Comparison of ENCODE assay signal across 20 mouse cellular contexts in the genomic region with DNA sequence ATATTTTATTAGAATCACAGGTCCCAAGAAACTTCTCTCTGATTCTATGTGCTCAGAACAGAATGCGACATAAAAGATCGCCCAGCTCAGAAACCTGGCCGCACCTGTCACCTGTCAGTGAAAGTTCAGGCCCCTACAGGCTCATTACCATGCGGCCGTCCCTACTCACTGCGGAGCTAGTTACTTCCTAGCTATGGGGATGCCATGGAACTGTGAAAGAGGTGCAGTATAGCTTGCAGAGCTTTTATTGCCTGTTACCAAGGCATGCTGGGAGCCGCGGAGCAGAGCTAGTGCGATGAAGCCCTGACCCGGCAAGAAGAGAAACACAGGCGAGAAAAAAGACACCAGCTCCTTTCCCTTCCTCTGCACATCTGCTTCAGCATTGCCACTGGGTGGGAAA. TPM values are rescaled to one million over a fixed set of nuclear protein-coding genes. Genes with fewer than 3 reads are reported as not detected.
DNase-seq lines count a peak whose midpoint lies in the region; ATAC-seq and TF ChIP-seq lines count a peak whose summit lies in the region.
"Had no signal": no experiment of that assay in that cellular context is flagged by ENCODE, and none has a peak within 500 bp of the region (broad histone marks: within the 10 kb centered on the region; RNA-seq: fewer than 3 reads in every experiment).

No protein-coding gene starts in this region.

- no peaks in the 10 kb centered on the region for H3K9me3 ChIP-seq in forebrain, embryonic 10.5 days
- H3K9me3 ChIP-seq in forebrain, embryonic 14.5 days (replicated peaks; ENCODE audit: control insufficient read depth, low read length) = no peaks in the 10 kb centered on the region
- H3K9me3 ChIP-seq in hindbrain, embryonic 15.5 days = no peaks in the 10 kb centered on the region
- no peaks in the 10 kb centered on the region for H3K9me3 ChIP-seq in hindbrain, embryonic 10.5 days
- no peaks in the 10 kb centered on the region for H3K9me3 ChIP-seq in ES-Bruce4 (replicated peaks; ENCODE audit: control insufficient read depth, insufficient read depth, low read length, poor library complexity, severe bottlenecking)
- H3K9me3 ChIP-seq in limb, embryonic 12.5 days = no peaks in the 10 kb centered on the region
- H3K9me3 ChIP-seq: liver, embryonic 13.5 days had no signal

- no peak for TF ChIP-seq CTCF in ES-Bruce4 (IDR thresholded peaks at IDR 0.05; ENCODE audit: low read depth, low read length)

- DNase-seq in forebrain, embryonic 10.5 days (ENCODE audit: extremely low spot score, low spot score) = no peak
- no peak for DNase-seq in forebrain, embryonic 14.5 days (ENCODE audit: low spot score)
- DNase-seq in hindbrain, embryonic 10.5 days (ENCODE audit: low spot score) = no peak
- no peak for DNase-seq in spleen, postnatal 36 days (ENCODE audit: low spot score in 2 of 2)
- DNase-seq in right cerebral cortex, postnatal 10 days (ENCODE audit: low spot score in 2 of 2) = no peak
- DNase-seq: adrenal gland, postnatal 10 days; cerebellum, adult 11 months; cerebellum, postnatal 14 days; embryo, embryonic 11 days; gastrocnemius, postnatal 10 days; heart, postnatal 10 days; kidney, postnatal 36 days; liver, embryonic 13.5 days; thymus, adult 18-20 months had no signal

- H3K9ac ChIP-seq in forebrain, embryonic 14.5 days (ENCODE audit: low read length) = no peak overlapping the region
- no peak overlapping the region for H3K9ac ChIP-seq in hindbrain, embryonic 15.5 days
- no peak overlapping the region for H3K9ac ChIP-seq in ES-Bruce4 (ENCODE audit: low read depth, poor library complexity, severe bottlenecking)
- H3K9ac ChIP-seq in limb, embryonic 12.5 days (replicated peaks) = 0 out of 2 replicates have a peak overlapping the region, but pooled peaks have one; percentile 4
- H3K9ac ChIP-seq: liver, embryonic 13.5 days had no signal

- 24% methylated on average over 11 of the region's 11 CpGs for WGBS in forebrain, embryonic 10.5 days
- 29% methylated on average over 11 of the region's 11 CpGs for WGBS in forebrain, embryonic 14.5 days
- WGBS in hindbrain, embryonic 15.5 days = 26% methylated on average over 11 of the region's 11 CpGs
- WGBS in hindbrain, embryonic 10.5 days = 26% methylated on average over 11 of the region's 11 CpGs
- 6% methylated on average over 11 of the region's 11 CpGs for WGBS in limb, embryonic 12.5 days

- H3K36me3 ChIP-seq in forebrain, embryonic 10.5 days (replicated peaks) = no peaks in the 10 kb centered on the region
- no peaks in the 10 kb centered on the region for H3K36me3 ChIP-seq in forebrain, embryonic 14.5 days (ENCODE audit: control insufficient read depth, insufficient read depth, low read length)
- H3K36me3 ChIP-seq in hindbrain, embryonic 15.5 days = no peaks in the 10 kb centered on the region
- H3K36me3 ChIP-seq in hindbrain, embryonic 10.5 days = no peaks in the 10 kb centered on the region
- H3K36me3 ChIP-seq in ES-Bruce4 (ENCODE audit: control insufficient read depth, insufficient read depth, low read length, poor library complexity, severe bottlenecking) = no peaks in the 10 kb centered on the region
- no peaks in the 10 kb centered on the region for H3K36me3 ChIP-seq in limb, embryonic 12.5 days
- H3K36me3 ChIP-seq: liver, embryonic 13.5 days had no signal

- TF ChIP-seq EP300 in ES-Bruce4 (IDR thresholded peaks at IDR 0.05; ENCODE audit: insufficient read depth, low read depth, low read length) = no peak

- H3K4me3 ChIP-seq in forebrain, embryonic 10.5 days = 0 out of 2 replicates have a peak overlapping the region, but pooled peaks have one; percentile 1
- no peak overlapping the region for H3K4me3 ChIP-seq in forebrain, embryonic 14.5 days (ENCODE audit: low read depth, low read length)
- H3K4me3 ChIP-seq in hindbrain, embryonic 15.5 days = no peak overlapping the region
- H3K4me3 ChIP-seq in hindbrain, embryonic 10.5 days = no peak overlapping the region
- peak overlapping the region; percentile 35 for H3K4me3 ChIP-seq in ES-Bruce4 (ENCODE audit: low read depth, low read length)
- peak overlapping the region; percentile 16; the same call in 1 of the 2 replicates for H3K4me3 ChIP-seq in limb, embryonic 12.5 days (replicated peaks)
- H3K4me3 ChIP-seq: liver, embryonic 13.5 days had no signal

- TF ChIP-seq POLR2A in ES-Bruce4 (IDR thresholded peaks at IDR 0.05; ENCODE audit: insufficient read depth, low read length) = no peak

- ATAC-seq in forebrain, embryonic 14.5 days = no peak
- ATAC-seq in hindbrain, embryonic 15.5 days (ENCODE audit: low FRiP score, low read depth) = no peak
- no peak for ATAC-seq in limb, embryonic 12.5 days (ENCODE audit: insufficient number of reproducible peaks, insufficient read depth, low FRiP score, low TSS enrichment, low read depth)
- ATAC-seq: CD4-positive, CD25-positive, alpha-beta regulatory T cell, adult 4 months; midbrain, embryonic 16.5 days had no signal

- H3K4me2 ChIP-seq in forebrain, embryonic 14.5 days (ENCODE audit: low read length) = no peak overlapping the region
- H3K4me2 ChIP-seq in hindbrain, embryonic 15.5 days = peak overlapping the region; percentile 15; the same call in 1 of the 2 replicates
- H3K4me2 ChIP-seq in limb, embryonic 12.5 days = peak overlapping the region; percentile 49
- H3K4me2 ChIP-seq: liver, embryonic 13.5 days had no signal

- peaks cover 9% of the 10 kb centered on the region for H3K4me1 ChIP-seq in forebrain, embryonic 10.5 days
- no peaks in the 10 kb centered on the region for H3K4me1 ChIP-seq in forebrain, embryonic 14.5 days (ENCODE audit: control insufficient read depth, insufficient read depth, low read length)
- H3K4me1 ChIP-seq in hindbrain, embryonic 15.5 days (replicated peaks) = no peaks in the 10 kb centered on the region
- peaks cover 6% of the 10 kb centered on the region; the same call in 1 of the 2 replicates for H3K4me1 ChIP-seq in hindbrain, embryonic 10.5 days (replicated peaks)
- H3K4me1 ChIP-seq in ES-Bruce4 (ENCODE audit: control insufficient read depth, insufficient read depth, low read length) = no peaks in the 10 kb centered on the region
- peaks cover 23% of the 10 kb centered on the region for H3K4me1 ChIP-seq in limb, embryonic 12.5 days (replicated peaks)

- no peak overlapping the region for H3K27ac ChIP-seq in forebrain, embryonic 10.5 days
- no peak overlapping the region for H3K27ac ChIP-seq in forebrain, embryonic 14.5 days (ENCODE audit: low read depth, low read length)
- no peak overlapping the region for H3K27ac ChIP-seq in hindbrain, embryonic 15.5 days (replicated peaks)
- H3K27ac ChIP-seq in hindbrain, embryonic 10.5 days = no peak overlapping the region
- H3K27ac ChIP-seq in ES-Bruce4 (ENCODE audit: insufficient read depth, low read length) = no peak overlapping the region
- no peak overlapping the region for H3K27ac ChIP-seq in limb, embryonic 12.5 days
- H3K27ac ChIP-seq: liver, embryonic 13.5 days had no signal

- peaks cover 47% of the 10 kb centered on the region for H3K27me3 ChIP-seq in forebrain, embryonic 10.5 days (ENCODE audit: poor library complexity, severe bottlenecking)
- no peaks in the 10 kb centered on the region for H3K27me3 ChIP-seq in forebrain, embryonic 14.5 days (replicated peaks; ENCODE audit: control insufficient read depth, insufficient read depth, low read length)
- H3K27me3 ChIP-seq in hindbrain, embryonic 15.5 days = no peaks in the 10 kb centered on the region
- peaks cover 50% of the 10 kb centered on the region for H3K27me3 ChIP-seq in hindbrain, embryonic 10.5 days (ENCODE audit: insufficient read depth, poor library complexity, severe bottlenecking)
- H3K27me3 ChIP-seq in ES-Bruce4 (ENCODE audit: control insufficient read depth, insufficient read depth, low read length, poor library complexity, severe bottlenecking) = no peaks in the 10 kb centered on the region
- peaks cover 47% of the 10 kb centered on the region for H3K27me3 ChIP-seq in limb, embryonic 12.5 days

RNA-seq across cellular contexts. Expression of gene Slc24a1, which starts 7.4 kb away (rescaled TPM):
- polyA plus RNA-seq in forebrain, embryonic 10.5 days (2016; fragmentation: Nextera tagmentation; extraction: Ambion mirVana) = 0.04 TPM in 1 of 2 replicates, not detected in the other
- 0.03 and 0.05 TPM in 2 replicates for polyA plus RNA-seq in forebrain, embryonic 14.5 days (2014; fragmentation: Nextera tagmentation; extraction: Ambion mirVana)
- 0.10 TPM in 1 of 2 replicates, not detected in the other for polyA plus RNA-seq in hindbrain, embryonic 15.5 days (2015; fragmentation: Nextera tagmentation; extraction: Ambion mirVana)
- 0.05 TPM in 1 of 2 replicates, not detected in the other for polyA plus RNA-seq in hindbrain, embryonic 10.5 days (2016; fragmentation: Nextera tagmentation; extraction: Ambion mirVana)
- 0.76 and 0.79 TPM in 2 replicates for polyA plus RNA-seq in ES-Bruce4 (2011; ENCODE audit: insufficient read depth, insufficient read length, low read depth, missing spikeins)
- polyA plus RNA-seq in limb, embryonic 12.5 days (2016; fragmentation: Nextera tagmentation; extraction: Ambion mirVana) = 0.08 and 0.09 TPM in 2 replicates
- polyA plus RNA-seq: small intestine, adult 2 months had no signal

RNA-seq across cellular contexts. Expression of gene Ints14, which starts 16.7 kb away (rescaled TPM):
- polyA plus RNA-seq in forebrain, embryonic 10.5 days (2016; fragmentation: Nextera tagmentation; extraction: Ambion mirVana) = 74.2 and 77.6 TPM in 2 replicates
- polyA plus RNA-seq in forebrain, embryonic 14.5 days (2014; fragmentation: Nextera tagmentation; extraction: Ambion mirVana) = 49.0 and 49.8 TPM in 2 replicates
- 33.3 and 35.8 TPM in 2 replicates for polyA plus RNA-seq in hindbrain, embryonic 15.5 days (2015; fragmentation: Nextera tagmentation; extraction: Ambion mirVana)
- 64.9 and 70.4 TPM in 2 replicates for polyA plus RNA-seq in hindbrain, embryonic 10.5 days (2016; fragmentation: Nextera tagmentation; extraction: Ambion mirVana)
- polyA plus RNA-seq in ES-Bruce4 (2011; ENCODE audit: insufficient read depth, insufficient read length, low read depth, missing spikeins) = 26.3 and 28.9 TPM in 2 replicates
- polyA plus RNA-seq in limb, embryonic 12.5 days (2016; fragmentation: Nextera tagmentation; extraction: Ambion mirVana) = 60.2 and 65.5 TPM in 2 replicates

Comparison
In these comparisons a context has a peak if more than half of its experiments do, and no peak if none do; other contexts are left out.
1. H3K4me3 ChIP-seq: peak in forebrain, embryonic 10.5 days (single experiment), ES-Bruce4 (single experiment) and limb, embryonic 12.5 days (single experiment); none in forebrain, embryonic 14.5 days (single experiment), hindbrain, embryonic 15.5 days (single experiment) and hindbrain, embryonic 10.5 days (single experiment).